Mouse (Mus musculus) cerebellum, adult 9-11 months (tissue): ENCODE measurements at regions not wholly inside any gene's neighbourhood (a gene's known extent, or its start where the extent isn't known, plus 50 kb on each side); places are given as distances from the start of the nearest gene placed in this dataset.

Experiments
- DNase-seq: peaks from one replicate; pipeline ENCODE4 v3.0.0; 2022

- peak; percentile 84 for DNase-seq
Observed at GRCm38 (mm10) chr6:94413987-94414360, 86.2 kb upstream of the Slc25a26 start.

GRCm38 (mm10) chr6:94413297-94413986, 86.7 kb upstream of the Slc25a26 start:
- DNase-seq: peak; percentile 75

- DNase-seq: no peak
Observed at GRCm38 (mm10) chr6:94412341-94412740, 87.8 kb upstream of the Slc25a26 start.

- peak; percentile 52 for DNase-seq
Observed at GRCm38 (mm10) chr6:94410480-94410879, 89.7 kb upstream of the Slc25a26 start.

GRCm38 (mm10) chr6:94408996-94409395, 91.1 kb upstream of the Slc25a26 start:
- peak; percentile 70 for DNase-seq

GRCm38 (mm10) chr6:94407751-94408150, 92.4 kb upstream of the Slc25a26 start:
- DNase-seq: no peak

- DNase-seq: no peak
Observed at GRCm38 (mm10) chr6:94405371-94406076, 94.6 kb upstream of the Slc25a26 start.

GRCm38 (mm10) chr6:94401617-94402481, 98.3 kb upstream of the Slc25a26 start:
- DNase-seq: peak; percentile 62

GRCm38 (mm10) chr6:94401061-94401591, 99.0 kb upstream of the Slc25a26 start:
- DNase-seq: peak; percentile 63

- peak; percentile 57 for DNase-seq
Observed at GRCm38 (mm10) chr6:94400471-94401051, 99.6 kb upstream of the Slc25a26 start.

- DNase-seq: no peak
Observed at GRCm38 (mm10) chr6:94391134-94391533, 107.4 kb upstream of the Magi1 start.

- no peak for DNase-seq
Observed at GRCm38 (mm10) chr6:94390403-94390802, 106.7 kb upstream of the Magi1 start.

GRCm38 (mm10) chr6:94389716-94390115, 106.0 kb upstream of the Magi1 start:
- DNase-seq: no peak

- no peak for DNase-seq
Observed at GRCm38 (mm10) chr6:94387648-94388047, 103.9 kb upstream of the Magi1 start.

- no peak for DNase-seq
Observed at GRCm38 (mm10) chr6:94385531-94385930, 101.8 kb upstream of the Magi1 start.

- DNase-seq: no peak
Observed at GRCm38 (mm10) chr6:94369991-94370390, 86.3 kb upstream of the Magi1 start.

- DNase-seq: no peak
Observed at GRCm38 (mm10) chr6:94363951-94364350, 80.2 kb upstream of the Magi1 start.

GRCm38 (mm10) chr6:94362626-94363025, 78.9 kb upstream of the Magi1 start:
- no peak for DNase-seq

- no peak for DNase-seq
Observed at GRCm38 (mm10) chr6:94357568-94357967, 73.9 kb upstream of the Magi1 start.

- no peak for DNase-seq
Observed at GRCm38 (mm10) chr6:94354451-94355095, 70.9 kb upstream of the Magi1 start.

GRCm38 (mm10) chr6:94344296-94344695, 60.6 kb upstream of the Magi1 start:
- peak; percentile 70 for DNase-seq

GRCm38 (mm10) chr6:94340546-94340945, 56.8 kb upstream of the Magi1 start:
- no peak for DNase-seq
